ENCODE assay signal across 12 mouse cellular contexts in genomic region chr15:101387176-101387575, GRCm38 (mm10). TPM values are rescaled to one million over a fixed set of nuclear protein-coding genes. Genes with fewer than 3 reads are reported as not detected.
DNase-seq lines count a peak whose midpoint lies in the region; ATAC-seq and TF ChIP-seq lines count a peak whose summit lies in the region.
"Had no signal": no experiment of that assay in that cellular context is flagged by ENCODE, and none has a peak within 500 bp of the region (broad histone marks: within the 10 kb centered on the region; RNA-seq: fewer than 3 reads in every experiment).

No protein-coding gene starts in this region.

- H3K4me3 ChIP-seq in heart, postnatal 0 days (ENCODE audit: low read depth, low read length), result no peak overlapping the region
- no peak overlapping the region for H3K4me3 ChIP-seq in heart, embryonic 11.5 days (ENCODE audit: low read depth, low read length)

- H3K27me3 ChIP-seq in heart, postnatal 0 days (ENCODE audit: control insufficient read depth, insufficient read depth, low read length), result no peaks in the 10 kb centered on the region
- H3K27me3 ChIP-seq in heart, embryonic 11.5 days (ENCODE audit: control insufficient read depth, insufficient read depth, low read length), result peaks cover 7% of the 10 kb centered on the region

- no peak overlapping the region for H3K27ac ChIP-seq in heart, postnatal 0 days (ENCODE audit: low read depth)
- no peak overlapping the region for H3K27ac ChIP-seq in heart, embryonic 11.5 days (ENCODE audit: low read depth, low read length)
- H3K27ac ChIP-seq: macrophage had no signal

- no peaks in the 10 kb centered on the region for H3K9me3 ChIP-seq in heart, postnatal 0 days (replicated peaks; ENCODE audit: control insufficient read depth, low read length)
- no peaks in the 10 kb centered on the region for H3K9me3 ChIP-seq in heart, embryonic 11.5 days (replicated peaks; ENCODE audit: control insufficient read depth, low read length)

- TF ChIP-seq EP300 in heart, postnatal 0 days (IDR thresholded peaks at IDR 0.05; ENCODE audit: low read depth), result no peak

- WGBS in heart, postnatal 0 days, result 60% methylated on average over 3 of the region's 3 CpGs
- 57% methylated on average over 3 of the region's 3 CpGs for WGBS in heart, embryonic 11.5 days (ENCODE audit: insufficient replicate concordance)

- no peaks in the 10 kb centered on the region for H3K36me3 ChIP-seq in heart, postnatal 0 days (replicated peaks; ENCODE audit: control insufficient read depth, insufficient read depth, low read length)
- no peaks in the 10 kb centered on the region for H3K36me3 ChIP-seq in heart, embryonic 11.5 days (ENCODE audit: control insufficient read depth, insufficient read depth, low read length)

- H3K4me1 ChIP-seq in heart, postnatal 0 days (ENCODE audit: control insufficient read depth, insufficient read depth), result peaks cover 6% of the 10 kb centered on the region
- H3K4me1 ChIP-seq in heart, embryonic 11.5 days (ENCODE audit: control insufficient read depth, insufficient read depth, low read length), result peaks cover 14% of the 10 kb centered on the region

- TF ChIP-seq CTCF in heart, postnatal 0 days (IDR thresholded peaks at IDR 0.05; ENCODE audit: low read depth), result peak; percentile 66

- H3K4me2 ChIP-seq in heart, postnatal 0 days (ENCODE audit: low read depth, low read length), result no peak overlapping the region
- no peak overlapping the region for H3K4me2 ChIP-seq in heart, embryonic 11.5 days

- no peak overlapping the region for H3K9ac ChIP-seq in heart, postnatal 0 days (replicated peaks; ENCODE audit: low read depth, low read length)
- H3K9ac ChIP-seq in heart, embryonic 11.5 days (ENCODE audit: low read depth, low read length), result no peak overlapping the region

- ATAC-seq in heart, postnatal 0 days (ENCODE audit: insufficient read depth, low read depth), result 0 out of 2 replicates have a peak, but pooled peaks have one; percentile 32
- no peak for ATAC-seq in heart, embryonic 11.5 days (replicated peaks; ENCODE audit: insufficient number of reproducible peaks, low FRiP score, low TSS enrichment)
- ATAC-seq: forebrain, embryonic 14.5 days; hindbrain, embryonic 16.5 days had no signal

- no peak for DNase-seq in heart, postnatal 0 days (ENCODE audit: low spot score)
- peak; percentile 64 for DNase-seq in urinary bladder, postnatal 14 days (ENCODE audit: low spot score)
- no peak for DNase-seq in urinary bladder, postnatal 4 days (ENCODE audit: low spot score in 2 of 2)
- peak; percentile 76 for DNase-seq in kidney, postnatal 10 days
- no peak for DNase-seq in retina, embryonic 14.5 days (ENCODE audit: low spot score)
- DNase-seq in layer of hippocampus, postnatal 14 days (ENCODE audit: low spot score in 2 of 2), result no peak
- no peak for DNase-seq in gastrocnemius, adult 8-10 months (ENCODE audit: low spot score in 2 of 2)
- DNase-seq: retina, postnatal 1 day had no signal

RNA-seq across cellular contexts. Expression of gene Krt80, which starts 17.2 kb away (rescaled TPM):
- total RNA-seq in heart, postnatal 0 days (2014; rRNA removed; ENCODE audit: low replicate concordance), result 5.9 and 12.0 TPM in 2 replicates
- polyA plus RNA-seq in heart, postnatal 0 days (2015; fragmentation: Nextera tagmentation; extraction: Ambion mirVana), result 1.8 and 2.2 TPM in 2 replicates
- polyA plus RNA-seq in heart, embryonic 11.5 days (2014; fragmentation: Nextera tagmentation; extraction: Ambion mirVana), result 2.5 and 2.8 TPM in 2 replicates
- under 1 TPM in 1 of 2 experiments, not detected in 1; 0.10 TPM for total RNA-seq in layer of hippocampus, postnatal 14 days (2021)
- 1 to 10 TPM; 1.1 to 3.4 (median 2.5) TPM for total RNA-seq in gastrocnemius, adult 8-10 months (2022)
- polyA plus RNA-seq: forebrain, embryonic 14.5 days had no signal

RNA-seq across cellular contexts. Expression of gene Krt7, which starts 23.7 kb away (rescaled TPM):
- 6.6 and 24.8 TPM in 2 replicates for total RNA-seq in heart, postnatal 0 days (2014; rRNA removed; ENCODE audit: low replicate concordance)
- 10.2 and 10.4 TPM in 2 replicates for polyA plus RNA-seq in heart, postnatal 0 days (2015; fragmentation: Nextera tagmentation; extraction: Ambion mirVana)
- polyA plus RNA-seq in heart, embryonic 11.5 days (2014; fragmentation: Nextera tagmentation; extraction: Ambion mirVana), result 23.8 and 25.8 TPM in 2 replicates
- not detected for total RNA-seq in layer of hippocampus, postnatal 14 days (2021)
- total RNA-seq in gastrocnemius, adult 8-10 months (2022), result not detected
- polyA plus RNA-seq: macrophage had no signal

RNA-seq across cellular contexts. Expression of gene Krt87, which starts 51.4 kb away (rescaled TPM):
- total RNA-seq in heart, postnatal 0 days (2014; rRNA removed; ENCODE audit: low replicate concordance), result not detected in 2 replicates
- polyA plus RNA-seq in heart, postnatal 0 days (2015; fragmentation: Nextera tagmentation; extraction: Ambion mirVana), result not detected in 2 replicates
- not detected in 2 replicates for polyA plus RNA-seq in heart, embryonic 11.5 days (2014; fragmentation: Nextera tagmentation; extraction: Ambion mirVana)
- under 1 TPM; 0.18 to 0.81 TPM for total RNA-seq in layer of hippocampus, postnatal 14 days (2021)
- total RNA-seq in gastrocnemius, adult 8-10 months (2022), result not detected
- polyA plus RNA-seq: forebrain, embryonic 14.5 days; macrophage had no signal

Comparison
In these comparisons a context has a peak if more than half of its experiments do, and no peak if none do; other contexts are left out.
1. DNase-seq: peak in urinary bladder, postnatal 14 days (single experiment) and kidney, postnatal 10 days (single experiment); none in heart, postnatal 0 days (single experiment), urinary bladder, postnatal 4 days (0 of 2), retina, embryonic 14.5 days (single experiment), layer of hippocampus, postnatal 14 days (0 of 2) and gastrocnemius, adult 8-10 months (0 of 2).